Mouse (Mus musculus) midbrain, embryonic 16.5 days (tissue): ENCODE results near the gene Olfr1438-ps1. TPM values are rescaled to one million over a fixed set of nuclear protein-coding genes. Genes with fewer than 3 reads are reported as not detected.
"Not testable (repeated sequence)": the region's sequence is repeated elsewhere in the genome, so short reads cannot be mapped to it uniquely, and the experiment has no call there.

Experiments
- ATAC-seq: fragments of 200-750 bp; cut with Nextera tagmentation; 2 replicates; pipeline ENCODE4 v1.8.0; 2017; ENCODE audit warnings: moderate TSS enrichment
- H3K27ac ChIP-seq: fragments of 300-500 bp; sonication (generic); 2 replicates; pipeline ENCODE4 v1.5.1; 2014; ENCODE audit warnings: mild to moderate bottlenecking, low read length, mixed read lengths
- H3K27me3 ChIP-seq: fragments of 300-500 bp; sonication (generic); 2 replicates; pipeline ENCODE4 v1.6.1; 2014; ENCODE audit warnings: low read depth, low read length, mixed read lengths; ENCODE audit not compliant: control insufficient read depth, insufficient read depth
- H3K36me3 ChIP-seq: fragments of 300-500 bp; sonication (generic); 2 replicates; pipeline ENCODE4 v1.6.1; 2014; ENCODE audit warnings: mild to moderate bottlenecking, low read length, moderate library complexity, mixed read lengths; ENCODE audit not compliant: control insufficient read depth, insufficient read depth
- H3K4me1 ChIP-seq: fragments of 300-500 bp; sonication (generic); 2 replicates; pipeline ENCODE4 v1.6.1; 2014; ENCODE audit warnings: mild to moderate bottlenecking, low read length, mixed read lengths; ENCODE audit not compliant: control insufficient read depth, insufficient read depth
- H3K4me2 ChIP-seq: fragments of 300-500 bp; sonication (generic); 2 replicates; pipeline ENCODE4 v1.6.1; 2014; ENCODE audit warnings: mild to moderate bottlenecking, low read length, mixed read lengths
- H3K4me3 ChIP-seq: fragments of 300-500 bp; sonication (generic); 2 replicates; pipeline ENCODE4 v1.5.1; 2014; ENCODE audit warnings: low read depth, mild to moderate bottlenecking, low read length, moderate library complexity, mixed read lengths
- H3K9ac ChIP-seq: fragments of 300-500 bp; sonication (generic); 2 replicates; pipeline ENCODE4 v1.6.1; 2014; ENCODE audit warnings: low read depth, low read length, mixed read lengths
- H3K9me3 ChIP-seq: fragments of 300-500 bp; sonication (generic); replicated peaks from 2 replicates; pipeline ENCODE4 v1.6.1; 2014; ENCODE audit warnings: mild to moderate bottlenecking, low read length, mixed read lengths; ENCODE audit not compliant: control insufficient read depth, poor library complexity, severe bottlenecking
- WGBS: fragments of 180-500 bp; shearing (Covaris S2); extraction: QIAGEN DNeasy Blood & Tissue Kit; methylation state at CpG from one replicate; pipeline ENCODE4 v1.1.7; 2014; 5-methylcytosine and 5-hydroxymethylcytosine counted together
- polyA plus RNA-seq: library from polyadenylated mRNA; unstranded; fragments of >200 nt; fragmentation: Nextera tagmentation; extraction: Ambion mirVana; gene quantifications from 2 replicates; pipeline ENCODE4 v1.2.1, GENCODE M21; 2015

The Olfr1438-ps1 gene
- polyA plus RNA-seq = not detected in 2 replicates

GRCm38 (mm10) chr19:12335810-12336209 is at the start of gene Olfr1438-ps1:
Olfr1438-ps1 (minus strand) TSS chr19:12335910.
- H3K4me1 ChIP-seq = no peaks in the 10 kb centered on the region
- H3K9me3 ChIP-seq = no peaks in the 10 kb centered on the region
- H3K4me2 ChIP-seq = no peak within 1 kb of the TSS
- 85% methylated on average over 3 of the region's 3 CpGs for WGBS
- no peak within 1 kb of the TSS for H3K9ac ChIP-seq
- H3K27ac ChIP-seq = no peak within 1 kb of the TSS
- no peak for ATAC-seq
- H3K36me3 ChIP-seq = no peaks in the 10 kb centered on the region
- H3K27me3 ChIP-seq = no peaks in the 10 kb centered on the region
- no peak within 1 kb of the TSS for H3K4me3 ChIP-seq

GRCm38 (mm10) chr19:12374465-12375025 is 38.8 kb upstream of the Olfr1438-ps1 start:
- no peak for ATAC-seq
- H3K4me3 ChIP-seq = no peak overlapping the region
- no peaks in the 10 kb centered on the region for H3K4me1 ChIP-seq
- H3K27me3 ChIP-seq = no peaks in the 10 kb centered on the region
- no peaks in the 10 kb centered on the region for H3K36me3 ChIP-seq
- no peak overlapping the region for H3K4me2 ChIP-seq
- WGBS = 70% methylated on average over 2 of the region's 2 CpGs
- H3K9ac ChIP-seq = no peak overlapping the region
- no peak overlapping the region for H3K27ac ChIP-seq
- H3K9me3 ChIP-seq = no peaks in the 10 kb centered on the region

- Histone ChIP-seq H3K36me3 (no peaks in the 10 kb centered on the region), H3K9ac (no peak overlapping the region), H3K27ac (no peak overlapping the region), H3K27me3 (no peaks in the 10 kb centered on the region), H3K4me3 (no peak overlapping the region), H3K9me3 (no peaks in the 10 kb centered on the region), H3K4me1 (no peaks in the 10 kb centered on the region), H3K4me2 (no peak overlapping the region)
- no peak for ATAC-seq
- WGBS = 84% methylated on average over 3 of the region's 3 CpGs
These were observed 37.3 kb upstream of the Olfr1438-ps1 start for GRCm38 (mm10) chr19:12373004-12373403.

- no peak within 1 kb of the TSS for H3K9ac ChIP-seq
- no peak within 1 kb of the TSS for H3K27ac ChIP-seq
- no peaks in the 10 kb centered on the region for H3K27me3 ChIP-seq
- no peaks in the 10 kb centered on the region for H3K4me1 ChIP-seq
- no peaks in the 10 kb centered on the region for H3K36me3 ChIP-seq
- ATAC-seq = no peak
- no peak within 1 kb of the TSS for H3K4me3 ChIP-seq
- 76% methylated on average over 2 of the region's 2 CpGs for WGBS
- H3K4me2 ChIP-seq = no peak within 1 kb of the TSS
- H3K9me3 ChIP-seq = no peaks in the 10 kb centered on the region
These were observed 10.7 kb downstream of the Olfr1438-ps1 start, which contains the start of gene Olfr1437 for GRCm38 (mm10) chr19:12325001-12325400. Olfr1437 (minus strand) TSS chr19:12325101.

GRCm38 (mm10) chr19:12299030-12299429 is 36.7 kb downstream of the Olfr1438-ps1 start, which contains the start of gene Olfr1436:
Olfr1436 (minus strand) TSS chr19:12299130.
- H3K27ac ChIP-seq, H3K4me3 ChIP-seq, H3K36me3 ChIP-seq, H3K4me2 ChIP-seq, H3K4me1 ChIP-seq, H3K9me3 ChIP-seq, H3K9ac ChIP-seq, ATAC-seq, H3K27me3 ChIP-seq: not testable (repeated sequence)
- 89% methylated on average over 1 of the region's 1 CpGs for WGBS

- H3K9me3 ChIP-seq = no peaks in the 10 kb centered on the region
- no peak overlapping the region for H3K4me3 ChIP-seq
- H3K36me3 ChIP-seq = no peaks in the 10 kb centered on the region
- no peaks in the 10 kb centered on the region for H3K27me3 ChIP-seq
- H3K4me1 ChIP-seq = no peaks in the 10 kb centered on the region
- H3K27ac ChIP-seq = no peak overlapping the region
- H3K4me2 ChIP-seq = no peak overlapping the region
- ATAC-seq = no peak
- H3K9ac ChIP-seq = no peak overlapping the region
These were observed 42.7 kb downstream of the Olfr1438-ps1 start for GRCm38 (mm10) chr19:12292979-12293378.

- Histone ChIP-seq H3K27me3 (no peaks in the 10 kb centered on the region), H3K27ac (no peak within 1 kb of the TSS), H3K9me3 (no peaks in the 10 kb centered on the region), H3K4me2 (no peak within 1 kb of the TSS), H3K9ac (no peak within 1 kb of the TSS), H3K4me3 (no peak within 1 kb of the TSS), H3K36me3 (no peaks in the 10 kb centered on the region), H3K4me1 (no peaks in the 10 kb centered on the region)
- WGBS = 80% methylated on average over 2 of the region's 2 CpGs
- no peak for ATAC-seq
These were observed 56.2 kb downstream of the Olfr1438-ps1 start, which contains the start of gene Olfr1434 for GRCm38 (mm10) chr19:12279554-12279953. Olfr1434 (plus strand) TSS chr19:12279854.

Other genes starting within 250 kb of the Olfr1438-ps1 start
- gene Olfr1426, start 243.9 kb downstream of the Olfr1438-ps1 start, polyA plus RNA-seq = not detected in 2 replicates
- gene Olfr1427, start 232.6 kb downstream of the Olfr1438-ps1 start, polyA plus RNA-seq = not detected in 2 replicates
- not detected in 2 replicates for gene Olfr1428, start 220.0 kb downstream of the Olfr1438-ps1 start, polyA plus RNA-seq
- gene Olfr76, start 212.7 kb downstream of the Olfr1438-ps1 start, polyA plus RNA-seq = not detected in 2 replicates
- gene Olfr1555-ps1, start 165.8 kb downstream of the Olfr1438-ps1 start, polyA plus RNA-seq = not detected in 2 replicates
- gene Olfr1431, start 135.3 kb downstream of the Olfr1438-ps1 start, polyA plus RNA-seq = 0.08 TPM in 1 of 2 replicates, not detected in the other
- gene Olfr1432, start 103.3 kb downstream of the Olfr1438-ps1 start, polyA plus RNA-seq = not detected in 2 replicates
- gene Olfr262, start 94.3 kb downstream of the Olfr1438-ps1 start, polyA plus RNA-seq = not detected in 2 replicates
- 0.09 TPM in 1 of 2 replicates, not detected in the other for gene Olfr235, start 74.9 kb downstream of the Olfr1438-ps1 start, polyA plus RNA-seq
- not detected in 2 replicates for gene Olfr1434, start 56.1 kb downstream of the Olfr1438-ps1 start, polyA plus RNA-seq
- gene Olfr1436, start 36.8 kb downstream of the Olfr1438-ps1 start, polyA plus RNA-seq = not detected in 2 replicates
- not detected in 2 replicates for gene Olfr1437, start 10.8 kb downstream of the Olfr1438-ps1 start, polyA plus RNA-seq
- gene Olfr1440, start 51.4 kb upstream of the Olfr1438-ps1 start, polyA plus RNA-seq = not detected in 2 replicates
- not detected in 2 replicates for gene Olfr1441, start 81.5 kb upstream of the Olfr1438-ps1 start, polyA plus RNA-seq
- not detected in 2 replicates for gene Pfpl, start 92.0 kb upstream of the Olfr1438-ps1 start, polyA plus RNA-seq
- gene Mpeg1, start 124.9 kb upstream of the Olfr1438-ps1 start, polyA plus RNA-seq = 0.69 and 0.71 TPM in 2 replicates
- 38.6 and 39.3 TPM in 2 replicates for gene Dtx4, start 165.5 kb upstream of the Olfr1438-ps1 start, polyA plus RNA-seq
- gene Fam111a, start 209.8 kb upstream of the Olfr1438-ps1 start, polyA plus RNA-seq = 5.3 and 6.5 TPM in 2 replicates